Mouse (Mus musculus) layer of hippocampus, postnatal 14 days (tissue): ENCODE data around the gene Spty2d1. TPM values are rescaled to one million over a fixed set of nuclear protein-coding genes. Genes with fewer than 3 reads are reported as not detected.
"Not testable (repeated sequence)": the region's sequence is repeated elsewhere in the genome, so short reads cannot be mapped to it uniquely, and the experiment has no call there.

Source experiments
- DNase-seq, 2 experiments: peaks; one replicate each; pipeline ENCODE4 v3.0.0; 2021 to 2022; ENCODE audit warnings: low spot score in 2 of 2, mixed read lengths in 1 of 2
- long read RNA-seq, 2 experiments: library from polyadenylated mRNA; stranded (forward); transcript quantifications; one replicate each; pipeline ENCODE4 v2.0.0; 2021
- total RNA-seq, 2 experiments: library from RNA; stranded (reverse); gene quantifications; 2 replicates each; pipeline ENCODE4 v1.2.3; 2021

The Spty2d1 gene
- 10 to 100 TPM; 12.8 to 13.1 TPM for total RNA-seq
- long read RNA-seq, experiment 1, full-length matches to known transcripts: 2 of 3 reads
- long read RNA-seq, experiment 1, partial matches to known transcripts: 0 of 3 reads
- long read RNA-seq, experiment 1, other reads (novel, unspliced or antisense): 1 of 3 reads
- long read RNA-seq, experiment 2, full-length matches to known transcripts: 3 of 3 reads
- long read RNA-seq, experiment 2, partial matches to known transcripts: 0 of 3 reads
- long read RNA-seq, experiment 2, other reads (novel, unspliced or antisense): 0 of 3 reads

- peak; percentile 99 to 100 for DNase-seq
These were observed at the start of gene Spty2d1 for GRCm38 (mm10) chr7:47008168-47008993. TSS of gene Spty2d1 (minus strand) at chr7:47008411.

- DNase-seq: no peak
These were observed 48.1 kb upstream of the Spty2d1 start for GRCm38 (mm10) chr7:47056273-47056672.

- no peak for DNase-seq
These were observed 47.5 kb upstream of the Spty2d1 start for GRCm38 (mm10) chr7:47055744-47056143.

GRCm38 (mm10) chr7:47054666-47055065 is 46.5 kb upstream of the Spty2d1 start:
- DNase-seq: no peak

DNA sequence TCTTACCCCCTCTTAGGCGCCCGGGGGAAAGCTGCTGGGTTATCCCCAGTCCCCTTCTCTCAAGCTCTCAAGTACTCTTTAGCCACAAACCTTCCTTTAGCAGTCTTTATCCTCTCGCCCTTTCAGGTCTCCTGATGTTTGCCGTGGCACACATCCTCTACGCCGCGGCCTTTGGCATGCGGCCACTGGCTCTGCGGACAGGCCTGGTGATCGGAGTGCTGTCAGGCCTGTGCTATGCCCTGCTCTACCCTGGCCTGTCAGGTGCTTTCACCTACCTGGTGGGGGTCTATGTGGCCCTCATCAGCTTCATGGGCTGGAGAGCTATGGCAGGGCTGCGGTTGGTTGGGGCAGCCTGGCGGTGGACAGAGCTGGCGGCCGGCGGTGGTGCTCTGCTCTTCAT is 45.1 kb upstream of the Spty2d1 start:
- no peak for DNase-seq

GRCm38 (mm10) chr7:47052276-47052675 is 44.1 kb upstream of the Spty2d1 start:
- DNase-seq: no peak

DNA sequence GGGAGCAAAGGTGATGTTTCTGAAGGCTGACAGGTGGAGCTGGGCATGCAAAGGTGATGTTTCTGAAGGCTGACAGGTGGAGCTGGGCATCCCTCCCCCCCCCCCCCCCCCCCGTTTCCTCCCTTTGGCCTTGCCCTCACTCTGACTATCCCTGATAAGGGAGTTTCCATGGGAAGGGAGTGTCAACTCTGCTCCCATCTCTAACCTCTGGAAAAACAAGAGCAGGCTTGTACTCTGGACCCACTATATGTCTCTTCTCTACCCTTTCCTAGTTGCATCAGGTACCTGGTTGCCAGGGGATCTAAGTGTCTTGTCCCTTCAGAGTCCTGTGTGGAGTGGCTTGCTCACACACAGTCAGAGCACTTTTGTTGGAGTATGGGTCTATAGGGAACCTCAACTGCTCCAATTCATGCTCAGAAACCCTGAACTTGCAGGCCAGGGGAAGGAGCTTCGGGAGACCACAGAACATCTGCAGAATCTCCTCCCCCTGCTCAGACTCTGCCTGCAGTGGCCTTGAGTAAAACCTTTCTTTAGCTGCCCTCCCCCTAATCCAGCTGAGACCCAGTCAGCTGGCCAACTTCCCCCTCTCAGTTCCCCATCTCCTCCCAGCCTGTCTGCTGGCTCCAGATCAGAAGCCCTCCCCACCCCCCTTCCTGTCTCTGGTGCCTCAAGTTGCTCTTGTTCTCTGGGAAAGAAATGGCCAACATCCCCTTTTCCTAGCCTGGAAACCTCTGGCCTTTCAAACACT is 43.4 kb upstream of the Spty2d1 start:
- DNase-seq: peak; percentile 37 to 65

GRCm38 (mm10) chr7:47050766-47051165 is 42.6 kb upstream of the Spty2d1 start:
- DNase-seq: peak in 1 of 2 experiments; percentile 56

DNA sequence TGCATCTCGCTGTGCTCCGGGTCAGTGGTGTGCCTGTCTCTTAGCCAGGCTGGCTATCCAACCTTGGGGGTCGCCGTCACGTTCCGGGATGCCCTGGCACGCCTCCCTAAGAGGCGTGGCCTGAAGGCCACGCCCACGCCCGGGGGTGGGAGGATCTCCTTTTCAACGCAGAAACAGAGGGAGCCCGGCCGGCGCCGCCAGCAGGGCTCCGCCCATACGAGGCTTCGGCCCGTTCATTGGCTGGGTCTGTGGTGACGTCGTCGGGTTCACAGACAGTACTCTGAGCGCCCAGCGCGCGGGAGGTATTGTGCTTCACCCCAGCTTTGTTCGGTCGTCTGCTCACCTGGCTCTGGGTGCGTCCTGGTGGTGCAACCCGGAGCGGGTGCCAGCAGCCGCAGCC is 42.2 kb upstream of the Spty2d1 start, which contains the start of gene Tmem86a:
Gene Tmem86a (plus strand): TSS at position 236 of the 400 bp plus-strand sequence.
- peak; percentile 94 to 96 for DNase-seq

- no peak for DNase-seq
These were observed 34.7 kb upstream of the Spty2d1 start for GRCm38 (mm10) chr7:47042823-47043490.

DNA sequence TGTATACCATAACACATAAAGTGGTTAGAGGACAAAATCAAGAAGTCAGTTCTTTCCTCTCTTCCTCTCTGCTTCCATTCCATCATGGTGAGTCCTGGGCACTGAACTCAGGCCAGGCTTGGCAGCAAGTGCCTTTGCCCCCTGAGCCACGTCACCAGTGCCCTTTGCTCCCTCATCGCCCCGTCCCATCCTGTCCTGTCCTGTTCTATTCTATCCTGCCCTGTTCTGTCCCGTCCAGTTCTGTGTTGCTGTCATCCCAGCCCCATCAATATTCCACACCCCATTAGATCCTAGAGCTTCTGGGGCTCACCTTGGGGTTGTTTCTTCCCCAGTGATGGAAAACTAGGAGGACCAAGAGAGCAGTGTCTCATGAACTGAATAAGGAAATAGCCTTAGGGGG is 33.9 kb upstream of the Spty2d1 start:
- DNase-seq: no peak

GRCm38 (mm10) chr7:47041706-47042105 is 33.5 kb upstream of the Spty2d1 start:
- no peak for DNase-seq

DNA sequence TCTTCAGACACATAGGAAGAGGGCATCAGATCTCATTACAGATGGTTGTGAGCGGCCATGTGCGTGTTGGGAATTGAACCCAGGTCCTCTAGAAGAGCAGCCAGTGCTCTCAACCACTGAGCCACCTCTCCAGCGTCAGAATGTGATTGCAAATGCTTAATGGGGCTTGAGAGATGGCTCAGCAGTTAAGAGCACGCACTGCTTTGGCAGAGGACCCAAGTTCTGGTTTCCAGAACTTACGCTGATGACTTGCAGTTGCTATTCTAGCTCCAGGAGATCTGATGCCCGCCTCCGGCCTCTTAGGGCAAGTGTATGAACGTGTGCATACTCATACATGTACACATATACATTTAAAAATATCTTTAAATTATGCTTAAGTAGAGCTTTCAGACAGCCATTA is 27.2 kb upstream of the Spty2d1 start:
- DNase-seq: no peak

DNA sequence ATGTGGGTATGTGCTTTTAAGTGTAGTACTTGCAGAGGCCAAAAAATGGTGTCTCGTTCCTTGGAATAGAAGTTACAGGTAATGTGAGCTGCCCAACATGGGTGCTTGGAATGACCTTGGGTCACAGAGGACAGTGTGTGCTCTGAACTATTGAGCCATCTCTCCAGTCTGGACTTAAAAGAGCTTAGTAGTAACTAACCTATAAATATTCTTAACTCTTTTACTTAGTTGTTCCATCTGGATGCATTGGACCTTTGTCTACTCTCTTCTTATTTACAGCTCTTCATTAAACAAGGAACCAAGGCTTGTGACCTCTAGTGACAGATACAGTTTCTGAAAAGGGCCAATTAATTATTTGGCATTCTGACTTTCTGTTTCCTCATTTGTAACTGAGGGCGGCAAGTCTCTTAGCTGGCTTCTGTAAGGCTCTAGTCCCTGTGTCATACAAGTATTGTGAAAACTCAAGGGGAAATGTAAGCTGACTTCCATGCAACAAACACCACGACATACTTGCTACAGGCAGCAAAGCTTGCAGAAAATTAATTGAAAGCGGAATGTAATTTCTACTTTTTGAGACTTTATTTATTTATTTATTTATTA is 26.7 kb upstream of the Spty2d1 start:
- DNase-seq: no peak

- no peak for DNase-seq
These were observed 23.2 kb upstream of the Spty2d1 start for GRCm38 (mm10) chr7:47031371-47031770.

DNA sequence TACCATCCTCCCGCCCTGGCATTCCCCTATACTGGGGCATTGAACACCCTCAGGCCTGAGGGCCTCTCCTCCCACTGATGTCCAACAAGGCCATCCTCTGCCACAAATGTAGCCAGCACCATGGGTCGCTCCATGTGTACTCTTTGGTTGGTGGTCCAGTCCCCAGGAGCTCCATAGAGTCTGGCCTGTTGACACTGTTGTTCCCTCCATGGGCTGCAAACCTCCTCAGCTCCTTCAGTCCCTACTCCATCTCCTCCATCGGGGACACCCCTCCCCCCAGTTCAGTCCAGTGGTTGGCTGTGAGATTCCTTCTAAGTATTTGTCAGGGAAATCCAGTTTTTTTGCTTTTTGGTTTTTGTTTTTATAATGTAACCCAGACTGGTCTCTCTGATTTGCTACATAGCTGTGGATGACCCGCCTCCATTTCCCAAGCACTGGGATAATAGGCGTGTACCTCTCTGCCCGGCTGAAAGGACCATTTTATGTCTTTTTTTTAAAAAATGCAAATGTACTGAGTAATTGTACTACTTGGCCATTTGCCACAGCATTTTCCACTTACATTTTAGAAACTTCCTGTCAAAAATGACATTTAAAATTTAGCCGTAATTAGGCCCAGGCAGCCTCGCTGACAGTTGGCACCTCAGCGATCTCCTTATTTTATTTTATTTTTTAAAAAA is 22.4 kb upstream of the Spty2d1 start:
- no peak for DNase-seq

DNA sequence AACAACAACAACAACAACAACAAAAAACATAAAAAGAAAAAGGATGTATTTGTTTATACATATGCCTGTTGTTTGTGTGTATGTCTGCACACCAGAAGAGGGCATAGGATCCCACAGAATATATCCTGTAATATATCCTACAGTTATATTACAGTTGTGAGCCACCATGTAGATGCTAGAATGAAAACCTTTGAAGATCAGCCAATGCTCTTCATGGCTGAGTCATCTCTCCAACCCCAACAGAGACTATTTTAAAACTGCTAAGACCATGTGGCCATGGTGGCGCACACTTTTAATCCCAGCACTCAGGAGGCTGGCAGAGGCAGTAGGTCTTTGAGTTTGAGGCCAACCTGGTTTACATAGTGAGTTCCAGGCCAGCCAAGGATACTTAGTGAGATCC is 19.3 kb upstream of the Spty2d1 start:
- DNase-seq: no peak

- DNase-seq: not testable (repeated sequence)
These were observed 18.7 kb upstream of the Spty2d1 start for GRCm38 (mm10) chr7:47026899-47027298.

DNA sequence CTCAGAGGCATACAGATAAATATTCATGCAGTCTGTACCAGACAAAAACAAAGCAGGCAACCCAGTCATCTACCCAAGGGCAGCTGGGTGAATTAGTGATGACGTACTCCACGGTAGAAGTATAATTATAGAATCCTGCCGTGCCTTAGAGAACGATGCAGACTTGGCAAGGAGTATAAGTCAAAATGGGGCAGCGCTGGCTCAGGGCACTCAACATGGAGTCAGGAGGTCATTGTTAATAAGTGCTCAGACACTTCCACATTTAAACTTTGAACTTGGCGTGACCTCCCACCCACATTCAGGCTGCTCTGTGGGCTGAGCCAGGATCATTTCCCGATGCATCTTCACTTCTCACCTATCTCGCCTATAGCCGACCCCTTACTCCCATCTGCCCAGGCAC is 17.2 kb upstream of the Spty2d1 start:
- DNase-seq: no peak

DNA sequence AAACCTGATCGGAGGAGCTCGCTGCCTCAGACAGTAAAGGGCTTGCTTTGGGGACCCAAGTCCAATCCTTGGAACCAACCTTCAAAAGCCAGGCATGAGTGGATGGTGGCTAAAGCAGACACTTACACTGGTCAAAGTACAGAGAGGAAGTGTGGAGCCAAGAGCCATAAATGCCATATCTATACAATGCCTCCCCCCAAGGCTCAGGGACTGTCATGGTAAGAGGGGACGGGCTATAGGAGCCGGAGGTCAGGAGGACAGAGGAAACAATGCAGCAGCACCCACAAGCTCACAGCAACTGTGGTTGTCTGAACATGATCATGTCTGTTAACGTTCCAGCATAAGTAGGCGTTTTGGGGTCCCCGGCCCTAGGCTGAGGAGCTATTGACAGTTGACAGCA is 16.2 kb upstream of the Spty2d1 start:
- no peak for DNase-seq
